In the genomic region with DNA sequence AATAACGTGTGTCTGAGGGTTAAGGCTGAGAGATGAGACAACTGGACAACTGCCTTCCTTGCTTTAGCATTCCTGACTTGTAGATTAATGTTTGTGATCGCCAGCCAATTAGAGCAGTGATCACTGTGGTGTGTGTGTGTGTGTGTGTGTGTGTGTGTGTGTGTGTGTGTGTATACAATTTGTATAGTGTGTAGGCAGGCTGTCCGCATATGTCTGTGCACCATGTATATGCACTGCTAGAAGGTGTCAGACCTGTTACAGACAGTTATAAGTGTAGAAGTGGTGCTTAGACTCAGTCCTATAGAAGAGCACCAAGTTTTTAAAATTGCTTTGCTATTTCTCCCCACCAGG, we compare ENCODE assay signal across 25 mouse cellular contexts.
DNase-seq lines count a peak whose midpoint lies in the region; ATAC-seq and TF ChIP-seq lines count a peak whose summit lies in the region.
"Had no signal": no experiment of that assay in that cellular context is flagged by ENCODE, and none has a peak within 500 bp of the region (broad histone marks: within the 10 kb centered on the region; RNA-seq: fewer than 3 reads in every experiment).

No protein-coding gene starts in this region.

- no peak for TF ChIP-seq CTCF in lung, postnatal 0 days (IDR thresholded peaks at IDR 0.05)

- peaks cover 32% of the 10 kb centered on the region for H3K36me3 ChIP-seq in heart, embryonic 15.5 days
- peaks cover 92% of the 10 kb centered on the region for H3K36me3 ChIP-seq in kidney, embryonic 15.5 days
- peaks cover 60% of the 10 kb centered on the region for H3K36me3 ChIP-seq in kidney, embryonic 14.5 days (ENCODE audit: control insufficient read depth, insufficient read depth, low read length)
- peaks cover 39% of the 10 kb centered on the region for H3K36me3 ChIP-seq in lung, embryonic 16.5 days (ENCODE audit: control insufficient read depth, insufficient read depth, low read length)
- peaks cover 19% of the 10 kb centered on the region for H3K36me3 ChIP-seq in lung, postnatal 0 days (ENCODE audit: insufficient read depth, low read length)
- H3K36me3 ChIP-seq: G1E had no signal

- H3K27me3 ChIP-seq in heart, embryonic 15.5 days = no peaks in the 10 kb centered on the region
- H3K27me3 ChIP-seq in kidney, embryonic 15.5 days = no peaks in the 10 kb centered on the region
- no peaks in the 10 kb centered on the region for H3K27me3 ChIP-seq in kidney, embryonic 14.5 days (ENCODE audit: control insufficient read depth, insufficient read depth, low read length)
- H3K27me3 ChIP-seq in lung, embryonic 16.5 days (ENCODE audit: control insufficient read depth, insufficient read depth, low read depth, low read length) = no peaks in the 10 kb centered on the region
- H3K27me3 ChIP-seq in lung, postnatal 0 days (replicated peaks; ENCODE audit: insufficient read depth, low read length) = no peaks in the 10 kb centered on the region
- H3K27me3 ChIP-seq: CH12.LX; embryonic facial prominence, embryonic 12.5 days; embryonic facial prominence, embryonic 15.5 days; heart, embryonic 12.5 days; Patski had no signal

- no peaks in the 10 kb centered on the region for H3K9me3 ChIP-seq in heart, embryonic 15.5 days (replicated peaks)
- H3K9me3 ChIP-seq in kidney, embryonic 15.5 days (replicated peaks) = no peaks in the 10 kb centered on the region
- no peaks in the 10 kb centered on the region for H3K9me3 ChIP-seq in kidney, embryonic 14.5 days (ENCODE audit: control insufficient read depth, low read length)
- H3K9me3 ChIP-seq in lung, embryonic 16.5 days (ENCODE audit: control insufficient read depth, low read length) = no peaks in the 10 kb centered on the region
- H3K9me3 ChIP-seq in lung, postnatal 0 days (ENCODE audit: low read length) = no peaks in the 10 kb centered on the region
- H3K9me3 ChIP-seq: embryonic facial prominence, embryonic 12.5 days; embryonic facial prominence, embryonic 15.5 days; heart, embryonic 12.5 days had no signal

- TF ChIP-seq EP300 in lung, postnatal 0 days (IDR thresholded peaks at IDR 0.05) = no peak

- no peak overlapping the region for H3K4me3 ChIP-seq in heart, embryonic 15.5 days
- H3K4me3 ChIP-seq in kidney, embryonic 15.5 days (replicated peaks) = no peak overlapping the region
- no peak overlapping the region for H3K4me3 ChIP-seq in kidney, embryonic 14.5 days (ENCODE audit: low read length)
- H3K4me3 ChIP-seq in lung, embryonic 16.5 days (ENCODE audit: low read length) = no peak overlapping the region
- H3K4me3 ChIP-seq in lung, postnatal 0 days (ENCODE audit: low read depth, low read length) = no peak overlapping the region
- H3K4me3 ChIP-seq: embryonic facial prominence, embryonic 12.5 days; embryonic facial prominence, embryonic 15.5 days; gastrocnemius, adult 2 months; heart, embryonic 12.5 days had no signal

- no peak for ATAC-seq in heart, embryonic 15.5 days (replicated peaks; ENCODE audit: insufficient number of reproducible peaks, insufficient read depth, low FRiP score, low read depth)
- ATAC-seq in kidney, embryonic 15.5 days (replicated peaks; ENCODE audit: low FRiP score) = no peak
- ATAC-seq in kidney, embryonic 14.5 days (ENCODE audit: low FRiP score, low TSS enrichment) = no peak
- ATAC-seq in lung, embryonic 16.5 days (ENCODE audit: low read depth) = peak; percentile 83; the same call in 1 of the 2 replicates
- ATAC-seq in lung, postnatal 0 days = no peak; the same call in 1 of the 2 replicates
- ATAC-seq: forebrain, embryonic 14.5 days; hindbrain, postnatal 0 days; inflammation-experienced regulatory T-cells, adult 6 months; Patski had no signal

- DNase-seq in heart, adult 11 months = no peak
- no peak for DNase-seq in lung, postnatal 0 days (ENCODE audit: low spot score)
- DNase-seq in embryo, embryonic 10 days (ENCODE audit: low spot score) = no peak
- DNase-seq: adrenal gland, postnatal 10 days; adrenal gland, postnatal 36 days; B cell, adult 2 months; cerebellum, postnatal 14 days; forebrain, postnatal 0 days; gastrocnemius, adult 2 months; gastrocnemius, postnatal 14 days; heart, postnatal 14 days had no signal

- peaks cover 21% of the 10 kb centered on the region for H3K4me1 ChIP-seq in heart, embryonic 15.5 days (replicated peaks)
- no peaks in the 10 kb centered on the region for H3K4me1 ChIP-seq in kidney, embryonic 15.5 days
- H3K4me1 ChIP-seq in kidney, embryonic 14.5 days (ENCODE audit: control insufficient read depth, insufficient read depth, low read length) = 0 out of 2 replicates have a peak, but pooled peaks cover 2% of the 10 kb centered on the region
- peaks cover 6% of the 10 kb centered on the region; the same call in 1 of the 2 replicates for H3K4me1 ChIP-seq in lung, embryonic 16.5 days (replicated peaks; ENCODE audit: control insufficient read depth, insufficient read depth, low read length)
- no peaks in the 10 kb centered on the region for H3K4me1 ChIP-seq in lung, postnatal 0 days (ENCODE audit: insufficient read depth, low read depth, low read length)
- H3K4me1 ChIP-seq: embryonic facial prominence, embryonic 12.5 days; embryonic facial prominence, embryonic 15.5 days had no signal

- 48% methylated on average over 3 of the region's 3 CpGs for WGBS in heart, embryonic 15.5 days
- 75% methylated on average over 3 of the region's 3 CpGs for WGBS in kidney, embryonic 15.5 days
- WGBS in kidney, embryonic 14.5 days = 90% methylated on average over 3 of the region's 3 CpGs
- WGBS in lung, embryonic 16.5 days = 42% methylated on average over 3 of the region's 3 CpGs
- 56% methylated on average over 3 of the region's 3 CpGs for WGBS in lung, postnatal 0 days

- H3K9ac ChIP-seq in heart, embryonic 15.5 days = no peak overlapping the region
- H3K9ac ChIP-seq in kidney, embryonic 15.5 days = no peak overlapping the region
- no peak overlapping the region for H3K9ac ChIP-seq in kidney, embryonic 14.5 days (ENCODE audit: low read depth, low read length)
- H3K9ac ChIP-seq in lung, embryonic 16.5 days (ENCODE audit: low read length) = no peak overlapping the region
- H3K9ac ChIP-seq in lung, postnatal 0 days (replicated peaks; ENCODE audit: low read depth) = no peak overlapping the region
- H3K9ac ChIP-seq: embryonic facial prominence, embryonic 12.5 days; embryonic facial prominence, embryonic 15.5 days; forebrain, postnatal 0 days; heart, embryonic 12.5 days; hindbrain, embryonic 14.5 days had no signal

- H3K4me2 ChIP-seq in heart, embryonic 15.5 days = no peak overlapping the region
- no peak overlapping the region for H3K4me2 ChIP-seq in kidney, embryonic 15.5 days
- no peak overlapping the region for H3K4me2 ChIP-seq in kidney, embryonic 14.5 days (replicated peaks; ENCODE audit: low read depth, low read length)
- H3K4me2 ChIP-seq in lung, embryonic 16.5 days (ENCODE audit: low read depth, low read length) = no peak overlapping the region; the same call in 1 of the 2 replicates
- no peak overlapping the region for H3K4me2 ChIP-seq in lung, postnatal 0 days (replicated peaks; ENCODE audit: low read depth, low read length)
- H3K4me2 ChIP-seq: embryonic facial prominence, embryonic 12.5 days; embryonic facial prominence, embryonic 15.5 days; heart, embryonic 12.5 days; hindbrain, embryonic 14.5 days had no signal

- H3K27ac ChIP-seq in heart, embryonic 15.5 days = peak overlapping the region; percentile 37; the same call in 1 of the 2 replicates
- peak overlapping the region; percentile 27; the same call in 1 of the 2 replicates for H3K27ac ChIP-seq in kidney, embryonic 15.5 days
- H3K27ac ChIP-seq in kidney, embryonic 14.5 days (ENCODE audit: low read depth, low read length) = no peak overlapping the region
- H3K27ac ChIP-seq in lung, embryonic 16.5 days (ENCODE audit: low read length) = peak overlapping the region; percentile 67
- no peak overlapping the region for H3K27ac ChIP-seq in lung, postnatal 0 days (ENCODE audit: low read length)
- H3K27ac ChIP-seq: embryonic facial prominence, embryonic 12.5 days; embryonic facial prominence, embryonic 15.5 days; gastrocnemius, adult 2 months; hindbrain, embryonic 14.5 days; hindbrain, postnatal 0 days had no signal

Comparison
In these comparisons a context has a peak if more than half of its experiments do, and no peak if none do; other contexts are left out.
1. H3K27ac ChIP-seq: peak in heart, embryonic 15.5 days (single experiment), kidney, embryonic 15.5 days (single experiment) and lung, embryonic 16.5 days (single experiment); none in kidney, embryonic 14.5 days (single experiment) and lung, postnatal 0 days (single experiment).